ENCODE assay signal across 12 mouse cellular contexts in the genomic region with DNA sequence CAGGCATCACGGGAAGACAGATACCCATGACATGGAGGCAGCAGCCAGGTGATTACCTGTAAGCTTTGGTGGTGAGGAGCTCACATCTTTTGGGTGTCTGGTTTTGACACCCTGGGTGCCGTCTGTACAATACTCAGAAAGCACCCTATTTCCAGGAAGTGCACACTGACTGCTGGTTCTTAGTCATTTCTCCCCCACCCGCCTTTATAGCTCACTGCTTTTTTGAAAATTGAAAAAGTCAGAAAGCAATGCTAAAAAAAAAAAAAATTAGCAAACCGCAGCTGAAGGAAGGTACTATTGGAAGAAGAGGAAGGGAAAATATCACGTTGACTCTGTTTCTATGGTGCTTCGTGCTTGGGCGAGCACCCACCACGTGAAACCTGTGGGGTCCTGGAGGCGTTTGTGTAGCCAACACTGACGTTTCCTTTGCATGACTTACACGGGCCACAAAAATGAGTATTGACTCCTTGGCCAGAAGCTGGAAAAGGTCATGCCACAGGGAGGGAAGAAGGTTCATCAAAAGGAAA. TPM values are rescaled to one million over a fixed set of nuclear protein-coding genes. Genes with fewer than 3 reads are reported as not detected.
A peak's percentile ranks its signal among the peaks of the same experiment; 100 is the strongest.
DNase-seq lines count a peak whose midpoint lies in the region; ATAC-seq and TF ChIP-seq lines count a peak whose summit lies in the region.
"Had no signal": no experiment of that assay in that cellular context is flagged by ENCODE, and none has a peak within 500 bp of the region (broad histone marks: within the 10 kb centered on the region; RNA-seq: fewer than 3 reads in every experiment).

No protein-coding gene starts in this region.

- no peak for TF ChIP-seq POLR2A in thymus, adult 2 months (IDR thresholded peaks at IDR 0.05; ENCODE audit: control insufficient read depth, extremely low read depth, insufficient read depth, low read length, poor library complexity)

- 69% methylated on average over 11 of the region's 11 CpGs for WGBS in heart, embryonic 16.5 days
- WGBS in liver, embryonic 12.5 days (ENCODE audit: insufficient replicate concordance): 72% methylated on average over 11 of the region's 11 CpGs
- WGBS in thymus, adult 2 months: 54% methylated on average over 11 of the region's 11 CpGs
- WGBS in embryonic facial prominence, embryonic 10.5 days: 71% methylated on average over 11 of the region's 11 CpGs

- TF ChIP-seq CTCF in Patski (IDR thresholded peaks at IDR 0.05): no peak
- no peak for TF ChIP-seq CTCF in thymus, adult 2 months (IDR thresholded peaks at IDR 0.05; ENCODE audit: borderline replicate concordance, control insufficient read depth, extremely low read depth, insufficient read depth, low read length, poor library complexity)

- peaks cover 27% of the 10 kb centered on the region for H3K4me1 ChIP-seq in heart, embryonic 16.5 days (ENCODE audit: control insufficient read depth, insufficient read depth, low read length)
- H3K4me1 ChIP-seq in liver, embryonic 12.5 days: peaks cover 91% of the 10 kb centered on the region
- peaks cover 13% of the 10 kb centered on the region for H3K4me1 ChIP-seq in thymus, adult 2 months (replicated peaks; ENCODE audit: control insufficient read depth, insufficient read depth, low read length)
- no peaks in the 10 kb centered on the region for H3K4me1 ChIP-seq in embryonic facial prominence, embryonic 10.5 days
- H3K4me1 ChIP-seq: forebrain, embryonic 12.5 days; limb, embryonic 12.5 days; midbrain, embryonic 12.5 days had no signal

- H3K4me2 ChIP-seq in heart, embryonic 16.5 days (ENCODE audit: low read depth, low read length): no peak overlapping the region; the same call in 1 of the 2 replicates
- H3K4me2 ChIP-seq in liver, embryonic 12.5 days: peak overlapping the region; percentile 30
- H3K4me2 ChIP-seq: forebrain, embryonic 12.5 days; hindbrain, embryonic 12.5 days; limb, embryonic 12.5 days; midbrain, embryonic 12.5 days had no signal

- CTCF ChIA-PET in Patski (lab: Charles Lee): interaction anchor here (0.8 to 1.4 kb wide), 4 partner anchors 8 to 155 kb away, joined by 3 to 5 read pairs (median 4); no protein-coding TSS in a partner anchor

- POLR2A ChIA-PET in Patski (lab: Charles Lee): interaction anchor here (0.5 to 1.4 kb wide), 3 partner anchors 20 to 39 kb away, joined by 3 to 9 read pairs (median 5); no protein-coding TSS in a partner anchor

- DNase-seq in heart, adult 18-20 months: no peak
- peak; percentile 44 for DNase-seq in Patski (ENCODE audit: low read depth, low spot score)
- peak; percentile 13 for DNase-seq in thymus, adult 2 months
- no peak for DNase-seq in frontal cortex, postnatal 36 days (ENCODE audit: low spot score in 2 of 2)
- no peak for DNase-seq in embryonic facial prominence, embryonic 10.5 days (ENCODE audit: low spot score)
- no peak for DNase-seq in frontal cortex, postnatal 14 days (ENCODE audit: low spot score in 2 of 2)

- no peaks in the 10 kb centered on the region for H3K36me3 ChIP-seq in heart, embryonic 16.5 days (ENCODE audit: control insufficient read depth, insufficient read depth)
- no peaks in the 10 kb centered on the region for H3K36me3 ChIP-seq in liver, embryonic 12.5 days
- no peaks in the 10 kb centered on the region for H3K36me3 ChIP-seq in thymus, adult 2 months (ENCODE audit: control insufficient read depth, insufficient read depth, low read length)
- H3K36me3 ChIP-seq in embryonic facial prominence, embryonic 10.5 days (replicated peaks): no peaks in the 10 kb centered on the region
- H3K36me3 ChIP-seq: forebrain, embryonic 12.5 days; hindbrain, embryonic 12.5 days; limb, embryonic 12.5 days; midbrain, embryonic 12.5 days had no signal

- no peaks in the 10 kb centered on the region for H3K9me3 ChIP-seq in heart, embryonic 16.5 days (replicated peaks; ENCODE audit: control insufficient read depth, low read length)
- no peaks in the 10 kb centered on the region for H3K9me3 ChIP-seq in liver, embryonic 12.5 days (replicated peaks)
- H3K9me3 ChIP-seq in embryonic facial prominence, embryonic 10.5 days: no peaks in the 10 kb centered on the region
- H3K9me3 ChIP-seq: forebrain, embryonic 12.5 days; hindbrain, embryonic 12.5 days; limb, embryonic 12.5 days; midbrain, embryonic 12.5 days had no signal

- no peaks in the 10 kb centered on the region for H3K27me3 ChIP-seq in heart, embryonic 16.5 days (ENCODE audit: control insufficient read depth, insufficient read depth, low read length)
- no peaks in the 10 kb centered on the region for H3K27me3 ChIP-seq in Patski
- no peaks in the 10 kb centered on the region for H3K27me3 ChIP-seq in liver, embryonic 12.5 days (replicated peaks)
- no peaks in the 10 kb centered on the region for H3K27me3 ChIP-seq in thymus, adult 2 months (ENCODE audit: control insufficient read depth, insufficient read depth, low read length)
- no peaks in the 10 kb centered on the region for H3K27me3 ChIP-seq in embryonic facial prominence, embryonic 10.5 days (replicated peaks; ENCODE audit: low read depth, poor library complexity, severe bottlenecking)
- H3K27me3 ChIP-seq: forebrain, embryonic 12.5 days; hindbrain, embryonic 12.5 days; limb, embryonic 12.5 days; midbrain, embryonic 12.5 days had no signal

- no peak overlapping the region for H3K4me3 ChIP-seq in heart, embryonic 16.5 days (ENCODE audit: low read length)
- no peak overlapping the region for H3K4me3 ChIP-seq in liver, embryonic 12.5 days
- no peak overlapping the region for H3K4me3 ChIP-seq in thymus, adult 2 months (ENCODE audit: control insufficient read depth, insufficient read depth, low read length)
- no peak overlapping the region for H3K4me3 ChIP-seq in embryonic facial prominence, embryonic 10.5 days
- H3K4me3 ChIP-seq: forebrain, embryonic 12.5 days; hindbrain, embryonic 12.5 days; limb, embryonic 12.5 days; midbrain, embryonic 12.5 days had no signal

- H3K27ac ChIP-seq in heart, embryonic 16.5 days (ENCODE audit: low read length): peak overlapping the region; percentile 84
- H3K27ac ChIP-seq in liver, embryonic 12.5 days: peak overlapping the region; percentile 94
- peak overlapping the region; percentile 78 for H3K27ac ChIP-seq in thymus, adult 2 months (ENCODE audit: control insufficient read depth, insufficient read depth, low read length)
- no peak overlapping the region for H3K27ac ChIP-seq in embryonic facial prominence, embryonic 10.5 days (replicated peaks)
- H3K27ac ChIP-seq: forebrain, embryonic 12.5 days; hindbrain, embryonic 12.5 days; limb, embryonic 12.5 days; midbrain, embryonic 12.5 days had no signal

- no peak for ATAC-seq in heart, embryonic 16.5 days (replicated peaks; ENCODE audit: extremely low read depth, insufficient read depth, low FRiP score)
- peak; percentile 29 for ATAC-seq in Patski
- no peak for ATAC-seq in liver, embryonic 12.5 days

- in situ Hi-C loops in Patski (cut with MboI; ENCODE audit: low pct_unique_long_range_greater_than_20kb): no loop called here

- peak overlapping the region; percentile 14; the same call in 1 of the 2 replicates for H3K9ac ChIP-seq in heart, embryonic 16.5 days (ENCODE audit: low read length)
- H3K9ac ChIP-seq in liver, embryonic 12.5 days: peak overlapping the region; percentile 55
- H3K9ac ChIP-seq: forebrain, embryonic 12.5 days; hindbrain, embryonic 12.5 days; limb, embryonic 12.5 days; midbrain, embryonic 12.5 days had no signal

RNA-seq across cellular contexts. Expression of a gene that starts 6.7 kb away (rescaled TPM):
- polyA plus RNA-seq in heart, embryonic 16.5 days (2015; fragmentation: Nextera tagmentation; extraction: Ambion mirVana): 30.0 and 30.4 TPM in 2 replicates
- 10 to 100 TPM; 27.3 to 27.5 TPM for total RNA-seq in heart, adult 18-20 months (2021)
- 58.7 TPM for polyA plus RNA-seq in Patski (2021)
- 76.7 and 78.3 TPM in 2 replicates for polyA plus RNA-seq in liver, embryonic 12.5 days (2016; fragmentation: Nextera tagmentation; extraction: Ambion mirVana)
- 69.0 and 75.4 TPM in 2 replicates for polyA plus RNA-seq in thymus, adult 2 months (2012; rRNA removed)
- 32.3 and 35.4 TPM in 2 replicates for polyA plus RNA-seq in embryonic facial prominence, embryonic 10.5 days (2016; fragmentation: Nextera tagmentation; extraction: Ambion mirVana)

Comparison
In these comparisons a context has a peak if more than half of its experiments do, and no peak if none do; other contexts are left out.
1. DNase-seq: peak in Patski (single experiment) and thymus, adult 2 months (single experiment); none in heart, adult 18-20 months (0 of 2), frontal cortex, postnatal 36 days (0 of 2), embryonic facial prominence, embryonic 10.5 days (single experiment) and frontal cortex, postnatal 14 days (0 of 2).